Mouse (Mus musculus) forebrain, embryonic 15.5 days (tissue): Measurements from ENCODE around the gene Fam161b. TPM values are rescaled to one million over a fixed set of nuclear protein-coding genes. Genes with fewer than 3 reads are reported as not detected.
A peak's percentile ranks its signal among the peaks of the same experiment; 100 is the strongest.
"Not testable (repeated sequence)": the region's sequence is repeated elsewhere in the genome, so short reads cannot be mapped to it uniquely, and the experiment has no call there.

Source experiments
- ATAC-seq: fragments of 200-750 bp; cut with Nextera tagmentation; replicated peaks from 2 replicates; pipeline ENCODE4 v1.8.0; 2017; ENCODE audit warnings: mild to moderate bottlenecking, moderate TSS enrichment, moderate library complexity
- H3K27ac ChIP-seq: fragments of 300-500 bp; sonication (generic); replicated peaks from 2 replicates; pipeline ENCODE4 v1.5.1; 2015; ENCODE audit warnings: mild to moderate bottlenecking, inconsistent platforms
- H3K27me3 ChIP-seq: fragments of 300-500 bp; sonication (generic); 2 replicates; pipeline ENCODE4 v1.6.1; 2015; ENCODE audit warnings: inconsistent platforms
- H3K36me3 ChIP-seq: fragments of 300-500 bp; sonication (generic); 2 replicates; pipeline ENCODE4 v1.6.1; 2015; ENCODE audit warnings: mild to moderate bottlenecking, inconsistent platforms
- H3K4me1 ChIP-seq: fragments of 300-500 bp; sonication (generic); 2 replicates; pipeline ENCODE4 v1.6.1; 2015; ENCODE audit warnings: inconsistent platforms
- H3K4me2 ChIP-seq: fragments of 300-500 bp; sonication (generic); replicated peaks from 2 replicates; pipeline ENCODE4 v1.6.1; 2015; ENCODE audit warnings: mild to moderate bottlenecking, inconsistent platforms
- H3K4me3 ChIP-seq: fragments of 300-500 bp; sonication (generic); 2 replicates; pipeline ENCODE4 v1.5.1; 2015; ENCODE audit warnings: mild to moderate bottlenecking, inconsistent platforms
- H3K9ac ChIP-seq: fragments of 300-500 bp; sonication (generic); replicated peaks from 2 replicates; pipeline ENCODE4 v1.6.1; 2015; ENCODE audit warnings: mild to moderate bottlenecking, inconsistent platforms
- H3K9me3 ChIP-seq: fragments of 300-500 bp; sonication (generic); 2 replicates; pipeline ENCODE4 v1.6.1; 2016; ENCODE audit warnings: inconsistent platforms
- WGBS: fragments of 180-500 bp; shearing (Covaris S2); methylation state at CpG from one replicate; pipeline ENCODE4 v1.1.7; 2015; ENCODE audit warnings: mixed read lengths; 5-methylcytosine and 5-hydroxymethylcytosine counted together
- polyA plus RNA-seq: library from polyadenylated mRNA; unstranded; fragments of >200 nt; fragmentation: Nextera tagmentation; extraction: Ambion mirVana; gene quantifications from 2 replicates; pipeline ENCODE4 v1.2.1, GENCODE M21; 2015

Fam161b gene
- polyA plus RNA-seq, 1 experiment from 2014 or later: 16.1 TPM

DNA sequence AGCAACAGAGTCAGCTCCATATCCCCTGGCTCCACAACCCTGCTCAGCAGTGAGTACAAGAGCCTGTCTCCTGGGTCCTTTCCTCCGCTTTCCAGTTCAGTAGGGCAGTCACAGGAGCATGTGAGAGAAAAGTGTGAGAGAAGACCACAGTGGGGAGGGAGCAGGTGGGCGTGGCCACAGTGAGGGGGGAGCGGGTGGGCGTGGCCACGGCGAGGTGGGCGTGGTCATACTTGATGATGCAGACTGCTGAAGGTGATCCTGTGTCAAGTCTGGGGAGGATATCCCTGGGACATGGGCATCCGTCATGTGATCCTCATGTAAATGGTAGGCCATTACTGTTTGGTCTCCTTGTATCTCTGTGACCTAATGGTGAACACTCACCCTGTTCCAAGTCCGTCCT is 5.3 kb upstream of the Fam161b start:
- Histone ChIP-seq H3K27me3 (no peaks in the 10 kb centered on the region), H3K9me3 (no peaks in the 10 kb centered on the region), H3K36me3 (peaks cover 48% of the 10 kb centered on the region), H3K4me2 (no peak overlapping the region), H3K9ac (no peak overlapping the region), H3K4me3 (no peak overlapping the region), H3K27ac (no peak overlapping the region), H3K4me1 (peaks cover 11% of the 10 kb centered on the region)
- 68% methylated on average over 9 of the region's 9 CpGs for WGBS
- no peak for ATAC-seq

DNA sequence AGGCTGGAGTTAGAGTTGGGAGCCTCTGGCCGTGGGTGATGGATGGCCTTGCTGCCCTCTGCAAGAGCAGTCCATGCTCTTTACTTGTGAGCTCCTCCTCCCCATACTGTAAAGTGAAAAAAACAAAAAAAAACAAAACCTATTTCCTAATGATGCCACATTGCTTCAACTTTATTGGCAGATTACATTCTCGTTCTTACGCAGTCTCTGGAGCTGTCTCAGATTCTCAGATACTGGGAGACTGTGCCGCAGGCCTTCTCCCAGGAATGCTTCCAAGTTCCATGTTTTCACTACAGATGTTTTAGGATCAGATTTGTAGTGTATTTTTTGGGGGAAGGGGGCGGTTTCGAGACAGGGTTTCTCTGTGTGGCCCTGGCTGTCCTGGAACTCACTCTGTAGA is 3.5 kb upstream of the Fam161b start:
- peaks cover 22% of the 10 kb centered on the region for H3K4me1 ChIP-seq
- ATAC-seq: no peak
- no peaks in the 10 kb centered on the region for H3K9me3 ChIP-seq
- H3K27ac ChIP-seq: no peak overlapping the region
- no peaks in the 10 kb centered on the region for H3K27me3 ChIP-seq
- no peak overlapping the region for H3K4me2 ChIP-seq
- no peak overlapping the region for H3K9ac ChIP-seq
- H3K36me3 ChIP-seq: peaks cover 30% of the 10 kb centered on the region
- H3K4me3 ChIP-seq: no peak overlapping the region
- WGBS: 98% methylated on average over 6 of the region's 6 CpGs

DNA sequence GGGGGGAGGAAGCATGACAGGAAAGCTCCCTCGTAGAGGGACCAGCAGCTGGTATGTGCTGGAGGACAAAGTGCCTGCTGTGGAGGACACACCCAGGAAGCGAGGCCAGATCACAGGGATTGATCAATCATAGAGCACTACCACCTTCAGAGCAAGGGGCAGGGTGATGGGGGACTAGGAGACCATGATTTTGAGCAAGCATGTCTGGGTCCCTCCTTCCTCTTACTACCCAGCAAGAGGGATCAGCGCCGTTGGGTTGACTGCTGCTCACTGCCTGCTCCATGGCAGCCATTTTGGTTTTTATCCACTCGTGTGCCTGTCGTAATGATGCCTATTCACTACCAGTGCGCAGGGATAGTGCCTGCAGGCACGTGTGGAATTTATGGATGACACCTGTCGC is 2.7 kb upstream of the Fam161b start:
- Histone ChIP-seq H3K4me2 (no peak overlapping the region), H3K4me1 (peaks cover 22% of the 10 kb centered on the region), H3K36me3 (peaks cover 21% of the 10 kb centered on the region), H3K4me3 (no peak overlapping the region), H3K27ac (no peak overlapping the region), H3K27me3 (no peaks in the 10 kb centered on the region), H3K9me3 (no peaks in the 10 kb centered on the region), H3K9ac (no peak overlapping the region)
- ATAC-seq: no peak
- WGBS: 94% methylated on average over 9 of the region's 9 CpGs

DNA sequence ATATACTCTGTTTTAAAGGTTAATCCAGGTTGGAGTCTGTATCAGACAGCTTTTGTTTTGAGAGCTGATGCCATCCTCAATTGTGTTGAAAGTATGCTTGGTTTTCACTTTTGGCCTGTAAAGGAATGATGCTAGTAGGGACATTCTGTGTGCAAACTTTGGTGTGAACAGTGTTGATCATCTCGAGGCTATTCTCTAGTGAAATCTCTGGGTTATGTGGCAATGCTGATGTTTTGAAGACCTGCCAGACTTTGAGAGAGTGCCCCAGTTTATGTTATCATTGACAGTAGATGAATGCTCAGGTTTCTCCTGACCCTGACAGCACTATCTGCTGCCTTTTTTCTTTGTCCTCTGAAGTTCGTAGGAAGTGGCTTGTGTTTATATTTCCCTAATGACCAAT is 1.2 kb upstream of the Fam161b start:
- WGBS: 66% methylated on average over 2 of the region's 2 CpGs
- Histone ChIP-seq H3K27me3 (no peaks in the 10 kb centered on the region), H3K36me3 (peaks cover 8% of the 10 kb centered on the region), H3K4me3 (peak overlapping the region; percentile 80), H3K9me3 (no peaks in the 10 kb centered on the region), H3K27ac (no peak overlapping the region), H3K4me1 (peaks cover 22% of the 10 kb centered on the region), H3K4me2 (peak overlapping the region; percentile 70), H3K9ac (peak overlapping the region; percentile 81; the same call in 1 of the 2 replicates)
- ATAC-seq: no peak

DNA sequence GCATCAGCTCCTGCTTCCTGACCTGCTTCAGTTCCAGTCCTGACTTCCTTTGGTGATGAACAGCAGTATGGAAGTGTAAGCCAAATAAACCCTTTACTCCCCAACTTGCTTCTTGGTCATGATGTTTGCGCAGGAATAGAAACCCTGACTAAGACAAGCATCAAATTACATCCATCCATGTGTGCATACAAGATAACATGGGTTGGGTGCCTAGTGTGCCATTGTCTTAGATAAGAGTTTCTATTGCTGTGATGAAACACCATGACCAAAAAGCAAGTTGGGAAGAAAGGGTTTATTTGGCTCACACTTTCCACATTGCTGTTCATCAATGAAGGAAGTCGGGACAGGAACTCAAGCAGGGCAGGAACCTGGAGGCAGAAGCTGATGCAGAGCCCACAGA is 2.9 kb downstream of the Fam161b start:
- 87% methylated on average over 2 of the region's 2 CpGs for WGBS
- H3K4me2 ChIP-seq, H3K27ac ChIP-seq, H3K4me3 ChIP-seq, ATAC-seq, H3K9ac ChIP-seq, H3K9me3 ChIP-seq, H3K27me3 ChIP-seq: not testable (repeated sequence)
- Histone ChIP-seq H3K36me3 (peaks cover 31% of the 10 kb centered on the region), H3K4me1 (peaks cover 22% of the 10 kb centered on the region)

DNA sequence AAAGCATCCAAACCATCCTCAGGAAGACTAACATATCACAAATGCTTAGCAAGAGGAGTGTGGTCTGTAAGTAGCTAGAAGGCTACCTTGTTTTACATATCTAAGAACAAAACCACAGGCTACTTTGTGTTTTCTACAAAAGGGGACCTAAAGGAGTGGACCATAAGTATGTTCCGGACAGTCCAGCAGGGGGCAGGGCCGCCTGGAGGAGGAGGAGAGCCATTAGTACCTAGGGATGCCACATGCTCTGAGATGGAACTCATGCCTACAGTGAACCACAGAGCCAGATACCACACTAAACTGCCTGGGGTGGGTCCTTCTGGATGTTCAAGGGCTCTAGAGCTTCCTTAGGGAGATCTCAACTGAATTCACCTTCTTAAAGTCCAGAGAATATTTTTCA is 14.4 kb downstream of the Fam161b start:
- no peaks in the 10 kb centered on the region for H3K4me1 ChIP-seq
- ATAC-seq: no peak
- H3K9me3 ChIP-seq: no peaks in the 10 kb centered on the region
- no peak overlapping the region for H3K9ac ChIP-seq
- no peak overlapping the region for H3K4me2 ChIP-seq
- H3K36me3 ChIP-seq: peaks cover 68% of the 10 kb centered on the region
- H3K4me3 ChIP-seq: no peak overlapping the region
- 39% methylated on average over 2 of the region's 2 CpGs for WGBS
- no peaks in the 10 kb centered on the region for H3K27me3 ChIP-seq
- H3K27ac ChIP-seq: no peak overlapping the region

DNA sequence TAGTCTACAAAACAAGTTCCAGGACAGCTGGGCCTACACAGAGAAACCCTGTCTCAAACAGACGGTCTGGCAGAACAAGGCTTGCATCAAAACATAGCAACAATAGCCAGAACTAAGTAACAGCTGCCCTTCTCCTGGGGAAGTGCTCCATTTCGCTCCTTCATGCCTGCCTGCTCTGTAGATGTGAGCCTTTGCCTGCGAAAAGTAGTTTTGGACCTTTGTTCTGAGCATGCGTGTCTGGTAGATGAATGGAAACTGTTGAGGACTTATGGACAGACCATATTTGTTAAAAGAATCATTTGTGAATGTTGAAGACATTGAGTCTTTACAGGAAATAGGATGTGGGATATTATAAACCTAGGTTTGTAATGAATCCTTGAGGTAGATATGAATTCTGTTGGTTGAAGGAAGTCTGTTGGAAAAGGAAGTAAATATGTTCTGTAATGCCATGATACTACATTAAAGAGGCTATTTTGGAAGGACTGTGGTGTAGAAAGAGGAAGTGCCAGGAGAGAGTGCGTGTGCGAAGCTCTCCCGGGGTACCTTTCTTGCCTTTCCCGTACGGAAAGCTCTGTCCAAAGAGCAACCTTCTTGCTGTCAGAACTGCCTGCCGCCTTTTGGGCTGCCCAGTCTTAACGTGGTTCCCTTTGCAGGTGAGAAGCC is 24.5 kb downstream of the Fam161b start:
- no peaks in the 10 kb centered on the region for H3K4me1 ChIP-seq
- no peak overlapping the region for H3K4me3 ChIP-seq
- no peak for ATAC-seq
- no peaks in the 10 kb centered on the region for H3K27me3 ChIP-seq
- 94% methylated on average over 11 of the region's 11 CpGs for WGBS
- H3K4me2 ChIP-seq: no peak overlapping the region
- H3K9me3 ChIP-seq: no peaks in the 10 kb centered on the region
- no peak overlapping the region for H3K9ac ChIP-seq
- H3K27ac ChIP-seq: no peak overlapping the region
- peaks cover 77% of the 10 kb centered on the region for H3K36me3 ChIP-seq

DNA sequence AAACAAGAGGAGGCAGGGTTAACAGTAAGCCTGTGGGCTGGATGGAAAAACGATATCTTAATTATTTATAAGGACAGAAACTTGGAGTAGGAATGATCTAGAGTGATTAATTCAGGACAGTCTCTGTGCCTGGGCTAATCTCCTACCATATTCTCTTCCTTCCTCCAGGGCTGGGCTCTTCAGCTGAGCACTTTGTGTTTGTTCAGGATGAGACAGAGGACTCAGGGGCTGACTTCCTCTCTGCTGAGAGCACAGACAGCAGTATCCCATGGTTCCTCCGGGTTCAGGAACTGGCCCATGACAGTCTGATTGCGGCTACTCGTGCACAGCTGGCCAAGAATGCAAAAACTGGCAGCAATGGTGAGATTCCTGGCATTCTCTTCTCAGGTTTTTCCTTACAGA is 34.5 kb downstream of the Fam161b start:
- Histone ChIP-seq H3K9me3 (no peaks in the 10 kb centered on the region), H3K4me3 (no peak overlapping the region), H3K4me2 (no peak overlapping the region), H3K9ac (no peak overlapping the region), H3K27me3 (no peaks in the 10 kb centered on the region), H3K36me3 (peaks cover 62% of the 10 kb centered on the region), H3K27ac (no peak overlapping the region), H3K4me1 (no peaks in the 10 kb centered on the region)
- 89% methylated on average over 4 of the region's 4 CpGs for WGBS
- no peak for ATAC-seq

DNA sequence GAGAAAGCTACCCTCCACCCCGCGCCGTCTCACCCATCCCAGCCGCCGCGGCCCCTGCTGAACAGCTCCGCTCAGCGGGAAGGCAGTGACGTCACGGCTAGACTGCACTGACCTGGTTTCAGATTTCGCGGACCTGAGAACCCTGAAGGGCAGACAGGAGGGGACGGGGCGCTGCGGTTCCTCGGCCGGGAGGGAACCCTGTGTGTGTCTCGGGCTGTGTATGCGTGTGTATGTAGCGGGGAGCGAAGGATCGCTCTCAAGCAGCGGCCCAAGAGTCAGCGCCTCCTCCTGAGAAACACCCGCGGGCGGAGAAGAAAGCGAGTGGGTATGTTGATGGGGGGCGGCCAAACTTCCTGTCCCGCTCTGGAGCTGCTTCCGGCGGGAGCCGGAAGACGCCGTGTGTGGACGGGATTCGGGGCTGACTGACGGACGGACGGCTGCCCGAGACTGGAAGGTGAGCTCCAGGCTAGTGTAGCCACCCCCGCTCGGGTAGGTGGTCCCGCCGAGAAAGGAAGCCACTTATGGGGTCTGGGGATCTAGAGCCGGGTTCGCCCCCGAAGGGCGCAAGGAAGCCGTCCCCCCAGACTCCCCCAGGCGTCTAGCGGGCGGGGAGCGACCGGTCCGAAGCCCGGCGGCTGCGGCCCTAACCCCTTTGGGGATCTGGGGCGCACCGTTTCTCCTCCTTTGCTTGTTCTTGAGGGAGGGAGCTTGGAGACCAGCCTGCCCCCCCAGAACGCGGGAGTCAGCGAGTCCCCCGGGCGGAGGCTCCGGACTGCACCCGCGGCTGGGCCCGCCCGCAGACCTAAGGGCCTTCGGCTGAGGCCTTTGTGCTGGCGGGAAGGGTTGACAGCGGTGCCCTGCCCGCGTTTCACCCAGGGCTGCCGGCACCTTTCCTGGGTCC is 44.7 kb downstream of the Fam161b start, which contains the start of gene Zfp410:
Zfp410 (plus strand) TSS at position 132 of the 901 bp plus-strand sequence.
- WGBS: under 1% methylated on average over 77 of the region's 77 CpGs
- peak; percentile 94 for ATAC-seq
- Histone ChIP-seq H3K27ac (peak within 1 kb of the TSS; percentile 95), H3K36me3 (no peaks in the 10 kb centered on the region), H3K4me2 (peak within 1 kb of the TSS; percentile 97), H3K4me1 (peaks cover 29% of the 10 kb centered on the region), H3K9ac (peak within 1 kb of the TSS; percentile 94), H3K9me3 (no peaks in the 10 kb centered on the region), H3K4me3 (peak within 1 kb of the TSS; percentile 96), H3K27me3 (no peaks in the 10 kb centered on the region)

DNA sequence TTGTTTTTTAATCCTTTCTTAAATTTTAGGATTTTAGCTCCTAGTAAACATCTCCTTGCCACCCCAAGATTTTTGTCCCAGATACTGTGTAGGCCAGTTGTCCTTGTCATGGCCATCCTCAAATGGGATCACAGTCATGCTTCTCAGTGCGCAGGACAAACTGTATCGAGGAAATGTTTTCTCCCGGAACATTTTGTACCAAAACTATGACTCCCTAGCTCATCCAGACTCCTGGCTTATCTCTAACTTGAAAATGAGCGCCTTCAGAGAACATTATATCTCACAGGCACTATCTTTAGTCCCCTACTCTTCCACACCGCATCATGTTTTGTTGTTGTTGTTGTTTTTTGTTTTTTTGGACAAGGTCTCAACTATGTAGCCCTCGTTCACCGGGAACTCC is 45.6 kb downstream of the Fam161b start:
- peak overlapping the region; percentile 94 for H3K9ac ChIP-seq
- H3K4me2 ChIP-seq: peak overlapping the region; percentile 97
- no peaks in the 10 kb centered on the region for H3K36me3 ChIP-seq
- no peaks in the 10 kb centered on the region for H3K9me3 ChIP-seq
- H3K27ac ChIP-seq: peak overlapping the region; percentile 95; the same call in 1 of the 2 replicates
- no peak for ATAC-seq
- peaks cover 26% of the 10 kb centered on the region for H3K4me1 ChIP-seq
- H3K4me3 ChIP-seq: peak overlapping the region; percentile 96
- WGBS: 33% methylated on average over 7 of the region's 7 CpGs
- H3K27me3 ChIP-seq: no peaks in the 10 kb centered on the region

DNA sequence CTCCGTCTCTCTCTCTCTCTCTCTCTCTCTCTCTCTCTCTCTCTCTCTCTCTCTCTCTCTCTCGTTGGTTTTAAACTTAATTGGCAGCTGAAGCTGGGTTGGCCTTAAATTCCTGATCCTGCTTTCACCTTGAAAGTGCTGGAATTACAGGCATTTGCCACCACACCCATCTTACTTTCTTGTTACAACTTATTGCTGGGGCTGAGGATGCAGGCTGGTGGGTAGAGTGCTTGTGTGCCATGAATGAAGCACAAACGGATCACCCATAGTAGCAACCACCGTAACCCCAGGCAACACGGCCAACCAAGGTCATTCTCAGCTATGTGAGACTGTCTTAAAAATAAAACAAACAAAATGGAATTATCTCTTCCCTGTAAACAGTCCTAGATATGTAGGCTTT is 50.3 kb downstream of the Fam161b start:
- H3K4me2 ChIP-seq: no peak overlapping the region
- H3K36me3 ChIP-seq: peaks cover 3% of the 10 kb centered on the region; the same call in 1 of the 2 replicates
- no peak for ATAC-seq
- no peak overlapping the region for H3K4me3 ChIP-seq
- no peak overlapping the region for H3K27ac ChIP-seq
- no peaks in the 10 kb centered on the region for H3K9me3 ChIP-seq
- H3K4me1 ChIP-seq: peaks cover 6% of the 10 kb centered on the region
- no peak overlapping the region for H3K9ac ChIP-seq
- no peaks in the 10 kb centered on the region for H3K27me3 ChIP-seq
- 79% methylated on average over 4 of the region's 5 CpGs for WGBS

DNA sequence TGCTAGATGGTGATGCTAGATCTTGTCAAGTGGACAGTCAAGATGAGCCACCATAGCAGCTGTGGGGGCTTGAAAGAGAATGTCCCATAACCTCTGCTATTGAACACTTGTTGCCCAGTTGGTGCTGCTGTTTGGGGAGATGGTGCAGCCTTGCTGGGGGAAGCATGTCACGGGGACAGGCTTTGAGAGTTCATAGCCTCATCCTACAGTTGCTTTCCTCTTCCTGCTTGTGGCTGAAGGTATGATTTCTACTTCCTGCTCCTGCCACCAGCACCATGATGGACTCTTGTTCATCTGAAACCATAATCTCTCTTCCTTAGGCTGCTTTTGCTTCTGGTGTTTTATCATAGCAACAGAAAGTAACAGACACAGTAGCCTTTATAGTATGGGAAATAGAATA is 57.1 kb downstream of the Fam161b start:
- Histone ChIP-seq H3K9ac (no peak overlapping the region), H3K4me3 (no peak overlapping the region), H3K27ac (no peak overlapping the region), H3K36me3 (peaks cover 3% of the 10 kb centered on the region; the same call in 1 of the 2 replicates), H3K9me3 (no peaks in the 10 kb centered on the region), H3K4me2 (no peak overlapping the region), H3K27me3 (no peaks in the 10 kb centered on the region), H3K4me1 (no peaks in the 10 kb centered on the region)
- 86% methylated on average over 1 of the region's 1 CpGs for WGBS
- ATAC-seq: no peak
